Mouse (Mus musculus) thymus, adult 2 months (tissue): ENCODE data around the gene Mical1.

Experiments used
- CTCF ChIP-seq: fragments of 200-500 bp; IDR thresholded peaks from 2 replicates; pipeline ENCODE4 v1.5.1; 2012; ENCODE audit warnings: mild to moderate bottlenecking, control low read depth, low read length, moderate library complexity, borderline replicate concordance; ENCODE audit not compliant: control insufficient read depth, poor library complexity, insufficient read depth; ENCODE audit errors: extremely low read depth
- POLR2A ChIP-seq: fragments of 200-500 bp; IDR thresholded peaks from 2 replicates; pipeline ENCODE4 v1.6.1; 2012; ENCODE audit warnings: mild to moderate bottlenecking, low read length, control low read depth, moderate library complexity; ENCODE audit not compliant: control insufficient read depth, poor library complexity, insufficient read depth; ENCODE audit errors: extremely low read depth

GRCm38 (mm10) chr10:41485778-41486177 is 9.7 kb downstream of the Mical1 start:
- TF ChIP-seq CTCF (no peak), POLR2A (no peak)
